Mouse (Mus musculus) neutrophil, adult 65 days (primary cell): ENCODE results near the gene Ssr1. TPM values are rescaled to one million over a fixed set of nuclear protein-coding genes. Genes with fewer than 3 reads are reported as not detected.

Source experiments
- total RNA-seq: library from RNA; stranded (reverse); gene quantifications from 2 replicates; pipeline ENCODE4 v1.2.4, GENCODE M21; 2023

Ssr1 gene
- 79.2 and 98.3 TPM in 2 replicates for total RNA-seq

GRCm38 (mm10) chr13:37993704-37994404 is at the start of gene Ssr1:
Ssr1 (minus strand) TSS chr13:37994217.

GRCm38 (mm10) chr13:38037044-38037687 is 43.1 kb upstream of the Ssr1 start, which contains the start of gene Cage1:
Cage1 (minus strand) TSS chr13:38037069.

GRCm38 (mm10) chr13:38036343-38037043 is 42.5 kb upstream of the Ssr1 start, which contains the start of gene Riok1:
Riok1 (plus strand) TSS chr13:38036995.

Other genes starting within 250 kb of the Ssr1 start
- 48.0 and 72.2 TPM in 2 replicates for gene Rreb1, start 215.8 kb downstream of the Ssr1 start, total RNA-seq
- gene Riok1, start 42.8 kb upstream of the Ssr1 start, total RNA-seq = 115 and 138 TPM in 2 replicates
- gene Cage1, start 42.9 kb upstream of the Ssr1 start, total RNA-seq = 2.2 and 2.4 TPM in 2 replicates
- gene Dsp, start 157.1 kb upstream of the Ssr1 start, total RNA-seq = 0.27 and 0.28 TPM in 2 replicates
- 12.9 and 15.7 TPM in 2 replicates for gene Snrnp48, start 210.7 kb upstream of the Ssr1 start, total RNA-seq